In genomic region chr3:97868024-97868689, GRCm38 (mm10) we compare ENCODE assay signal across 8 mouse cellular contexts. TPM values are rescaled to one million over a fixed set of nuclear protein-coding genes. Genes with fewer than 3 reads are reported as not detected.
DNase-seq lines count a peak whose midpoint lies in the region; ATAC-seq and TF ChIP-seq lines count a peak whose summit lies in the region.

No protein-coding gene starts in this region.

- H3K4me2 ChIP-seq in lung, embryonic 14.5 days, result peak overlapping the region; percentile 97

- peak overlapping the region; percentile 54 for H3K9ac ChIP-seq in lung, embryonic 14.5 days

- WGBS in lung, embryonic 14.5 days, result 3% methylated on average over 42 of the region's 42 CpGs

- ATAC-seq in lung, embryonic 14.5 days (ENCODE audit: insufficient read depth), result peak; percentile 87

- H3K27me3 ChIP-seq in lung, embryonic 14.5 days (ENCODE audit: insufficient read depth, low read length), result peaks cover 30% of the 10 kb centered on the region; the same call in 1 of the 2 replicates

- peak; percentile 75 for DNase-seq in Muller cell, postnatal 12 days (ENCODE audit: inconsistent ontology term)
- peak; percentile 57 for DNase-seq in cerebellum, adult 8-10 months
- peak; percentile 26 for DNase-seq in forelimb bud, embryonic 11.5 days (ENCODE audit: low read depth, low spot score)
- DNase-seq in heart, postnatal 36 days, result peak; percentile 65 to 66
- DNase-seq in layer of hippocampus, adult 2 months (ENCODE audit: low spot score in 2 of 2), result peak; percentile 75
- peak; percentile 76 for DNase-seq in lung, embryonic 14.5 days
- DNase-seq in ovary, postnatal 14 days (ENCODE audit: low spot score), result peak; percentile 25
- peak; percentile 57 for DNase-seq in thymus, postnatal 0 days (ENCODE audit: low spot score)

- peak overlapping the region; percentile 93 for H3K27ac ChIP-seq in layer of hippocampus, adult 2 months
- no peak overlapping the region for H3K27ac ChIP-seq in lung, embryonic 14.5 days (ENCODE audit: low read depth)

- no peaks in the 10 kb centered on the region for H3K9me3 ChIP-seq in lung, embryonic 14.5 days (ENCODE audit: low read depth, low read length)

- intact Hi-C loops in heart, postnatal 36 days (cut with DNase I), result loop anchor here (5.0 kb wide), 1 partner anchor 46 kb away; no protein-coding TSS in a partner anchor

- H3K4me3 ChIP-seq in layer of hippocampus, adult 2 months, result peak overlapping the region; percentile 81
- peak overlapping the region; percentile 48 for H3K4me3 ChIP-seq in lung, embryonic 14.5 days (ENCODE audit: low read depth, low read length)

- 0 out of 2 replicates have a peak, but pooled peaks cover 3% of the 10 kb centered on the region for H3K4me1 ChIP-seq in lung, embryonic 14.5 days (ENCODE audit: insufficient read depth)

- H3K36me3 ChIP-seq in lung, embryonic 14.5 days (ENCODE audit: insufficient read depth), result no peaks in the 10 kb centered on the region

- TF ChIP-seq CTCF in layer of hippocampus, adult 2 months (conservative IDR thresholded peaks at IDR 0.05), result no peak
- no peak for TF ChIP-seq CTCF in lung, embryonic 14.5 days (IDR thresholded peaks at IDR 0.05; ENCODE audit: low read depth)

RNA-seq across cellular contexts. Expression of gene Pde4dip, which starts 20.4 kb away (rescaled TPM):
- 1,000 to 10,000 TPM; 1,777 to 1,954 TPM for total RNA-seq in heart, postnatal 36 days (2021)
- total RNA-seq in layer of hippocampus, adult 2 months (2021), result 100 to 1,000 TPM; 232 to 246 TPM
- 20.1 and 22.1 TPM in 2 replicates for polyA plus RNA-seq in lung, embryonic 14.5 days (2014; fragmentation: Nextera tagmentation; extraction: Ambion mirVana)
- 7.3 and 8.8 TPM in 2 replicates for polyA plus RNA-seq in thymus, postnatal 0 days (2015; fragmentation: Nextera tagmentation; extraction: Ambion mirVana)

RNA-seq across cellular contexts. Expression of gene Sec22b, which starts 32.8 kb away (rescaled TPM):
- 10 to 100 TPM; 37.7 to 39.7 TPM for total RNA-seq in heart, postnatal 36 days (2021)
- total RNA-seq in layer of hippocampus, adult 2 months (2021), result 10 to 100 TPM; 78.3 to 81.7 TPM
- 158 and 160 TPM in 2 replicates for polyA plus RNA-seq in lung, embryonic 14.5 days (2014; fragmentation: Nextera tagmentation; extraction: Ambion mirVana)
- 108 and 112 TPM in 2 replicates for polyA plus RNA-seq in thymus, postnatal 0 days (2015; fragmentation: Nextera tagmentation; extraction: Ambion mirVana)

Comparison
In these comparisons a context has a peak if more than half of its experiments do, and no peak if none do; other contexts are left out.
1. DNase-seq: peak in every context shown above with its lines; median percentile 76 in lung, embryonic 14.5 days; 75 in Muller cell, postnatal 12 days; 75 in layer of hippocampus, adult 2 months; 66 in heart, postnatal 36 days; 57 in cerebellum, adult 8-10 months; 57 in thymus, postnatal 0 days; 26 in forelimb bud, embryonic 11.5 days; 25 in ovary, postnatal 14 days.
2. RNA of gene Pde4dip, which starts 20.4 kb away (total RNA-seq): 1,777 to 1,954 TPM in heart, postnatal 36 days; 232 to 246 TPM in layer of hippocampus, adult 2 months; every median in the first group is over 4 times any median in the second.